Mouse (Mus musculus): Measurements from ENCODE around the gene Tbk1. TPM values are rescaled to one million over a fixed set of nuclear protein-coding genes. Genes with fewer than 3 reads are reported as not detected.

Gene Tbk1
- polyA plus RNA-seq, 1 experiment from 2014 or later: 26.4 TPM

DNA sequence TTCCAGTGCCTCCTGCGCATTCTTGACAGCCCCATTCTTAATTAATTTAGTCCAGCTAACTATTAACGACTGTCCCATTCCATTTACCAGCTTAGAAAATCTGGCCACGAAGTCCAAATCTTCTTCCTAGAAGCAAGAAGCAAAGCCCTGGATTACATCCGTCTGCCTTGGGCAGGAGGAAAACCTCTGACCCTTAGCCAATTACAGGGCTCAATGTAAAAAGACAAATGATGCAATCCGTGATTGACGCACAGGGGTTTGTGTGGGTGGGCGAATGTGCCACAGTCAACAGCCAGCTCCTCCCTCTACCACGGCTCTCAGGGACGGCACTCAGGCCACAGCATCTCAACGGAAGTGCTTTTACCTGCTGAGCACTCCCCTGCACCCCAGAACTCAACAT, 25.0 kb upstream of the Tbk1 start:
- Histone ChIP-seq H3K36me3 (ENCODE audit: control insufficient read depth, insufficient read depth, low read length) (peaks cover 92% of the 10 kb centered on the region), H3K4me1 (ENCODE audit: control insufficient read depth in 2 of 2, insufficient read depth in 2 of 2, low read length in 2 of 2) (no peaks in the 10 kb centered on the region), H3K9me3 (ENCODE audit: control insufficient read depth, low read length) (no peaks in the 10 kb centered on the region), H3K27me3 (ENCODE audit: control insufficient read depth, insufficient read depth, low read length) (no peaks in the 10 kb centered on the region), H3K9ac (ENCODE audit: low read length) (no peak overlapping the region), H3K27ac (replicated peaks in 1 of 2; ENCODE audit: control insufficient read depth in 1 of 2, insufficient read depth in 1 of 2, low read depth in 2 of 2, low read length in 2 of 2) (no peak overlapping the region), H3K4me3 (ENCODE audit: control insufficient read depth in 1 of 2, insufficient read depth in 1 of 2, low read depth in 1 of 2, low read length in 2 of 2) (no peak overlapping the region), H3K4me2 (ENCODE audit: low read length) (no peak overlapping the region)
- no peak for ATAC-seq (ENCODE audit: insufficient number of reproducible peaks, insufficient read depth, low FRiP score, low read depth)
- 84% methylated on average over 9 of the region's 10 CpGs for WGBS

DNA sequence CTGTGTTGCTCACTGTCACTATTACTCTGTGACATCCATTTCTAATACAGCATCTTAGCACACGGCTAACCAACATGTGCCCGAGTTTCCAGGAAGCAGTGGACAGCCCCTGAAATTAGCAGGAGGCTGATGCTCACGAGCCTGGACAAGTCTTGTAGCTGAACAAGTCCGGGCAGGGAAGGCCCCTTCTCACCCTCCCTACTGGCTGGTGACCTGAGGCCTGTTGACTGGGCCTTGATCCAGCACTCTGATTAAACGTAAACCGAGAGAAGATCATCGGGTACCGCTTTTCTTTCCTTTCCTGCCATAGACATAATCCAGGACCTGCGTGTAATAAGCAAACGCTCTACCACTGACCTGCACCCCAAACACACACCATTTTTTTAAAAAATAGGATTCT, 21.6 kb upstream of the Tbk1 start:
- H3K27me3 ChIP-seq (ENCODE audit: control insufficient read depth, insufficient read depth, low read length): no peaks in the 10 kb centered on the region
- 95% methylated on average over 10 of the region's 10 CpGs for WGBS
- H3K9me3 ChIP-seq (ENCODE audit: control insufficient read depth, low read length): no peaks in the 10 kb centered on the region
- peaks cover 98% of the 10 kb centered on the region for H3K36me3 ChIP-seq (ENCODE audit: control insufficient read depth, insufficient read depth, low read length)
- H3K4me1 ChIP-seq (ENCODE audit: control insufficient read depth in 2 of 2, insufficient read depth in 2 of 2, low read length in 2 of 2): no peaks in the 10 kb centered on the region
- H3K27ac ChIP-seq (replicated peaks in 1 of 2; ENCODE audit: control insufficient read depth in 1 of 2, insufficient read depth in 1 of 2, low read depth in 2 of 2, low read length in 2 of 2): no peak overlapping the region
- H3K4me2 ChIP-seq (ENCODE audit: low read length): no peak overlapping the region
- no peak overlapping the region for H3K4me3 ChIP-seq (ENCODE audit: control insufficient read depth in 1 of 2, insufficient read depth in 1 of 2, low read depth in 1 of 2, low read length in 2 of 2)
- no peak overlapping the region for H3K9ac ChIP-seq (ENCODE audit: low read length)
- no peak for ATAC-seq (ENCODE audit: insufficient number of reproducible peaks, insufficient read depth, low FRiP score, low read depth)

DNA sequence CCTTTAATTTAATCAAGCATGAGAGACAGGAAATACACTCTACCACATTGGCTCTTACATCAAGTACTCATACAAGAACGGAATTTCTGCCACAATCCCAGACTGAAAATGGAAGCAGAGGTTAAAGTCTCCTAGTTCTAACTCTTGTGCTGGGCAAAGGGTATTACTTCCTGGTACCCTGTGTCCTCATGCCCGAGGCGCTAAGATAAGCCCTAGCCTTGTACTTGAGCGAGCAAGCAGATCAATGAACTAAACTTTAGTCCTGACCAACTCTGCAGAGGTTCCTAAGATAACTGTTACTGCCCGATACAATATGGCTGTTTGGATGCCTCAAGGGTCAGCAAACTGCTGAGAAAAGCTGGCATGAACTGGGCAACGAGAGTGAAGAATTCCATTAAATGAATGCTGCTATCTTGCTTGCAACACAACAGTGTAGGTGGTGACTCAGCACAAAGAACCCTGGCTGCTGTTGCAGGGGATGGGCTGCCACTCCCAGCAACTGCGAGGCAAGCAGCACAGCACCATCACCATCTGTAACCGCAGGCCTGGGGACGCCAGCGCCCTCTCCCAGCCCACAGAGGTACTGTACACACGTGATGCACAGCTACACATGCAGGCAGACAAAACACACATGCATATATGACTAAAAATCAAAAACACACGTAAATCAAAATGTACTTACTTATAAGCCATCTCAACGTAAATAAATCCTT, 18.2 kb upstream of the Tbk1 start:
- Histone ChIP-seq H3K9ac (ENCODE audit: low read length) (no peak overlapping the region), H3K4me1 (ENCODE audit: control insufficient read depth in 2 of 2, insufficient read depth in 2 of 2, low read length in 2 of 2) (no peaks in the 10 kb centered on the region), H3K27me3 (ENCODE audit: control insufficient read depth, insufficient read depth, low read length) (no peaks in the 10 kb centered on the region), H3K27ac (replicated peaks in 1 of 2; ENCODE audit: control insufficient read depth in 1 of 2, insufficient read depth in 1 of 2, low read depth in 2 of 2, low read length in 2 of 2) (no peak overlapping the region), H3K9me3 (ENCODE audit: control insufficient read depth, low read length) (no peaks in the 10 kb centered on the region), H3K4me2 (ENCODE audit: low read length) (no peak overlapping the region), H3K4me3 (ENCODE audit: control insufficient read depth in 1 of 2, insufficient read depth in 1 of 2, low read depth in 1 of 2, low read length in 2 of 2) (no peak overlapping the region), H3K36me3 (ENCODE audit: control insufficient read depth, insufficient read depth, low read length) (peaks cover 100% of the 10 kb centered on the region)
- ATAC-seq (ENCODE audit: insufficient number of reproducible peaks, insufficient read depth, low FRiP score, low read depth): no peak
- WGBS: 86% methylated on average over 13 of the region's 13 CpGs

DNA sequence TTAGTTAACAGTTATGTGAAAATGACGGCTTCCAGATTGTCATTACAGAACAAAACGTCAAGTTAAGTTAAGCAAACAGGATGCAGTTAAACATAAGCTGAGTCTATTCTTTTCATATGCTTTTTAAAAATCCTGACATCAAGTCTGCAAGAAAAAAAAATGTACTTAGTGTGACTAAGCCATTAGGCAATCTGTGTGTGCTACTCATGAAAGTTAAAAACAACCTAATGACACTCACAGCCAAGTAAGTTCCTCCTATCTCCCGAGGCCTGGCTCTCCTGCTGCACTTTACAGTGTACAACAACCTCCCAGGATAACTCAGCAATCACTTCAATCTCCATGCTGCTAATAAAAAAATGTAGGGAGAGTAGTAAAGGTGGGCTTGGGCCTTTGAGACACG, 17.0 kb upstream of the Tbk1 start:
- Histone ChIP-seq H3K9ac (ENCODE audit: low read length) (no peak overlapping the region), H3K27me3 (ENCODE audit: control insufficient read depth, insufficient read depth, low read length) (no peaks in the 10 kb centered on the region), H3K4me3 (ENCODE audit: control insufficient read depth in 1 of 2, insufficient read depth in 1 of 2, low read depth in 1 of 2, low read length in 2 of 2) (no peak overlapping the region), H3K9me3 (ENCODE audit: control insufficient read depth, low read length) (no peaks in the 10 kb centered on the region), H3K36me3 (ENCODE audit: control insufficient read depth, insufficient read depth, low read length) (peaks cover 100% of the 10 kb centered on the region), H3K4me2 (ENCODE audit: low read length) (no peak overlapping the region), H3K27ac (replicated peaks in 1 of 2; ENCODE audit: control insufficient read depth in 1 of 2, insufficient read depth in 1 of 2, low read depth in 2 of 2, low read length in 2 of 2) (no peak overlapping the region), H3K4me1 (ENCODE audit: control insufficient read depth in 2 of 2, insufficient read depth in 2 of 2, low read length in 2 of 2) (no peaks in the 10 kb centered on the region)
- ATAC-seq (ENCODE audit: insufficient number of reproducible peaks, insufficient read depth, low FRiP score, low read depth): no peak
- 86% methylated on average over 4 of the region's 4 CpGs for WGBS

DNA sequence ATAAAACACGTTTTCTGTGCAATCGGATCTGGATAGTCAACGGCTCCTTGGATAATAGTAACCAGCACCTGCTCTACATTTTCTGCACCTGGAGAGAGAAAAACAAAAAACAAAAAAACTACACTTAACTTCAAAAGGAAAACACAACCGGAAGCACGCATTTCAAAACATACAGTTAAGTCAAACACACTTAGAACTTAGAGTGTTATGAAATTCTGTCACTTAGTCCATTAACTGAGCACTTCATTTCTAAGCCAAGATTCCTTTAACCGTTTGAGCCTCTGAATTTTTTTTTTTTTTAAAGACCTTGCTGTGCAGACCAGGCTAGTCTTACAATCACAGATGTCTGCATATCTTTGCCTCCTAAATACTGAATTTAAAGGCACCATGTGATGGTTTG, 14.7 kb upstream of the Tbk1 start:
- Histone ChIP-seq H3K9me3 (ENCODE audit: control insufficient read depth, low read length) (no peaks in the 10 kb centered on the region), H3K36me3 (ENCODE audit: control insufficient read depth, insufficient read depth, low read length) (peaks cover 100% of the 10 kb centered on the region), H3K4me2 (ENCODE audit: low read length) (no peak overlapping the region), H3K4me3 (ENCODE audit: control insufficient read depth in 1 of 2, insufficient read depth in 1 of 2, low read depth in 1 of 2, low read length in 2 of 2) (no peak overlapping the region), H3K9ac (ENCODE audit: low read length) (no peak overlapping the region), H3K27ac (replicated peaks in 1 of 2; ENCODE audit: control insufficient read depth in 1 of 2, insufficient read depth in 1 of 2, low read depth in 2 of 2, low read length in 2 of 2) (no peak overlapping the region), H3K4me1 (ENCODE audit: control insufficient read depth in 2 of 2, insufficient read depth in 2 of 2, low read length in 2 of 2) (no peaks in the 10 kb centered on the region), H3K27me3 (ENCODE audit: control insufficient read depth, insufficient read depth, low read length) (no peaks in the 10 kb centered on the region)
- WGBS: 90% methylated on average over 6 of the region's 6 CpGs
- no peak for ATAC-seq (ENCODE audit: insufficient number of reproducible peaks, insufficient read depth, low FRiP score, low read depth)

DNA sequence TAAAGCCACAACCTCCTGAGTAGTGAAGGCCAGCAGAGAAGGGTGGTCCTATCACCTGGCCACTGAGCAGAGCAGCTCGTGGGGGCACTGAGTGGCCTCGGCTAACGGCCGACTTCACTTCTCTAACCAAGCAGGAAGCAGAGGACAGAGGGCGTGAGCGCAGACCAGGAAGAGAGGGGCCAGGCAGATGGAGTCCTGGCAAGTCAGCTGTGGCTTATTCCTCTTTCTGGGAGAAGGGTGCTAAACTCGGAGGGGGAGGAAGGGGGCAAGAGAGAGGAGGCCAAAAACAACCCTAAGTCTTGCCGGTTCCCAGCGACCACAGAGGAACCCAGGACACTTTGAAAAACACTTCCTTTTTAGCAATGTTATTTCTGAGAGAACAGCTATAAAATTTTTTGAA, 10.0 kb upstream of the Tbk1 start:
- Histone ChIP-seq H3K36me3 (ENCODE audit: control insufficient read depth, insufficient read depth, low read length) (peaks cover 98% of the 10 kb centered on the region), H3K27ac (replicated peaks in 1 of 2; ENCODE audit: control insufficient read depth in 1 of 2, insufficient read depth in 1 of 2, low read depth in 2 of 2, low read length in 2 of 2) (no peak overlapping the region), H3K4me2 (ENCODE audit: low read length) (no peak overlapping the region), H3K27me3 (ENCODE audit: control insufficient read depth, insufficient read depth, low read length) (no peaks in the 10 kb centered on the region), H3K9me3 (ENCODE audit: control insufficient read depth, low read length) (no peaks in the 10 kb centered on the region), H3K9ac (ENCODE audit: low read length) (no peak overlapping the region), H3K4me3 (ENCODE audit: control insufficient read depth in 1 of 2, insufficient read depth in 1 of 2, low read depth in 1 of 2, low read length in 2 of 2) (no peak overlapping the region), H3K4me1 (ENCODE audit: control insufficient read depth in 2 of 2, insufficient read depth in 2 of 2, low read length in 2 of 2) (no peaks in the 10 kb centered on the region)
- WGBS: 85% methylated on average over 9 of the region's 9 CpGs
- ATAC-seq (ENCODE audit: insufficient number of reproducible peaks, insufficient read depth, low FRiP score, low read depth): no peak

DNA sequence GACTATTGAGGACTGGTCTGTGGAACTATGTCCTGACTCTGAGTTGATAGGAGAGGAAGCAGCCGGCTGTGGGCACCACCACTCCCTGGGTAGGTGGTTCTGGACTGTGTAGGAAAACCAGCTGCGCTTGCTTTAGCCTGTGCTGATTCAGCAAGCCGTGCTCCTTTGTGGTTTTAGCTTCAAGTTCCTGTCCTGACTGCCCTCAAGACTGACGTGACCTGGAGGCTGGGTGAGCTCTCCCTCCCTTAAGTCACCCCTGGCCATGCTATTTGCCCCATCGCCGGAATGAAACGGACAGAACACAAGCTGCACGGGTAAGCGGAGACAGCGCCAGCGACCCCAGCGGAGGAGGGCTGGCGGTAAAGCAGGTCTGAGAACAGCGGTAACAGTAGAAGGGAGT, 4.5 kb upstream of the Tbk1 start:
- 83% methylated on average over 14 of the region's 14 CpGs for WGBS
- ATAC-seq (ENCODE audit: insufficient number of reproducible peaks, insufficient read depth, low FRiP score, low read depth): no peak
- no peak overlapping the region for H3K27ac ChIP-seq (replicated peaks in 1 of 2; ENCODE audit: control insufficient read depth in 1 of 2, insufficient read depth in 1 of 2, low read depth in 2 of 2, low read length in 2 of 2)

DNA sequence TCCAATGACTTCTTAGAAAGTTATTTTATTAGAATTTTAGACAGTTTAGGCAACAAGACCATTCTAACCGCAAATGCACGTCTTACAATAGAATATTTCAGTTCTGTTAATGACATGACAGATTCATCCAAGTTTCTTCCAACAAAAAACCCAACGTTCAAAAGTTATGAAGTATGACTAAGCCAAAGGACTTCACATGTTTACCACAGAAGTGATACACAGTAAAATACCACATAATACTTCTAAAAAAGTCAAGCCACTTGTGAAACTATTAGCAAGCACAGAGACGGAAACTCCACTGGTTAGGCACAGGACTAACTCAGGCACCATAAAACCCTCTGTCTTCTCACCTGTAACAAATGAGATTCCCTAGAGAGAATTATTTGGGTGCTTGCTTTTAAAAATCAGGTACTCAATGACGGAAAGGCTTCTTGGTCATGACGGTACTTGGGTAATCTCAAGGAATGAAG, 819 bp upstream of the Tbk1 start:
- Histone ChIP-seq H3K9ac (ENCODE audit: low read length) (peak overlapping the region; percentile 95), H3K4me2 (ENCODE audit: low read length) (peak overlapping the region; percentile 89), H3K36me3 (ENCODE audit: control insufficient read depth, insufficient read depth, low read length) (peaks cover 54% of the 10 kb centered on the region), H3K9me3 (ENCODE audit: control insufficient read depth, low read length) (no peaks in the 10 kb centered on the region), H3K27ac (replicated peaks in 1 of 2; ENCODE audit: control insufficient read depth in 1 of 2, insufficient read depth in 1 of 2, low read depth in 2 of 2, low read length in 2 of 2) (peak overlapping the region in 1 of 2 experiments; percentile 85; a peak in 3 of 4 replicates), H3K27me3 (ENCODE audit: control insufficient read depth, insufficient read depth, low read length) (no peaks in the 10 kb centered on the region), H3K4me3 (ENCODE audit: control insufficient read depth in 1 of 2, insufficient read depth in 1 of 2, low read depth in 1 of 2, low read length in 2 of 2) (peak overlapping the region; percentile 67 to 85), H3K4me1 (ENCODE audit: control insufficient read depth in 2 of 2, insufficient read depth in 2 of 2, low read length in 2 of 2) (peaks cover 3 to 12% of the 10 kb centered on the region in 2 experiments)
- no peak for ATAC-seq (ENCODE audit: insufficient number of reproducible peaks, insufficient read depth, low FRiP score, low read depth)
- 59% methylated on average over 6 of the region's 6 CpGs for WGBS

More for the DNA sequence above, 4.5 kb upstream of the Tbk1 start:
- Histone ChIP-seq H3K9me3 (ENCODE audit: control insufficient read depth, low read length) (no peaks in the 10 kb centered on the region), H3K4me2 (ENCODE audit: low read length) (no peak overlapping the region), H3K4me1 (ENCODE audit: control insufficient read depth in 2 of 2, insufficient read depth in 2 of 2, low read length in 2 of 2) (0 out of 4 replicates have a peak, but pooled peaks cover 0 to 3% of the 10 kb centered on the region in 2 experiments), H3K36me3 (ENCODE audit: control insufficient read depth, insufficient read depth, low read length) (peaks cover 72% of the 10 kb centered on the region), H3K9ac (ENCODE audit: low read length) (no peak overlapping the region), H3K4me3 (ENCODE audit: control insufficient read depth in 1 of 2, insufficient read depth in 1 of 2, low read depth in 1 of 2, low read length in 2 of 2) (no peak overlapping the region), H3K27me3 (ENCODE audit: control insufficient read depth, insufficient read depth, low read length) (no peaks in the 10 kb centered on the region)
